Mouse (Mus musculus): ENCODE measurements around the gene Ly6g5b. TPM values are rescaled to one million over a fixed set of nuclear protein-coding genes. Genes with fewer than 3 reads are reported as not detected.

Gene Ly6g5b
- polyA plus RNA-seq, 1 experiment from 2014 or later = 0.85 TPM

- 82% methylated on average over 16 of the region's 16 CpGs for WGBS
- no peak for ATAC-seq
- peaks cover 15% of the 10 kb centered on the region; the same call in 1 of the 2 replicates for H3K4me1 ChIP-seq (replicated peaks)
- H3K4me2 ChIP-seq (replicated peaks) = no peak overlapping the region
- no peaks in the 10 kb centered on the region for H3K27me3 ChIP-seq (replicated peaks)
- no peaks in the 10 kb centered on the region for H3K9me3 ChIP-seq
- H3K9ac ChIP-seq = no peak overlapping the region
- no peaks in the 10 kb centered on the region for H3K36me3 ChIP-seq
- no peak overlapping the region for H3K27ac ChIP-seq
- no peak overlapping the region for H3K4me3 ChIP-seq (replicated peaks)
Measured at GRCm38 (mm10) chr17:35082841-35083576, 32.2 kb downstream of the Ly6g5b start.

- ATAC-seq = no peak
- WGBS = 80% methylated on average over 4 of the region's 4 CpGs
- Histone ChIP-seq H3K9ac (no peak overlapping the region), H3K27ac (no peak overlapping the region), H3K27me3 (replicated peaks) (no peaks in the 10 kb centered on the region), H3K36me3 (no peaks in the 10 kb centered on the region), H3K9me3 (no peaks in the 10 kb centered on the region), H3K4me2 (replicated peaks) (no peak overlapping the region), H3K4me1 (replicated peaks) (peaks cover 30% of the 10 kb centered on the region), H3K4me3 (replicated peaks) (no peak overlapping the region)
Measured at GRCm38 (mm10) chr17:35080710-35081109, 34.5 kb downstream of the Ly6g5b start.

- Histone ChIP-seq H3K4me1 (replicated peaks) (peaks cover 30% of the 10 kb centered on the region), H3K4me3 (replicated peaks) (no peak overlapping the region), H3K4me2 (replicated peaks) (no peak overlapping the region), H3K36me3 (no peaks in the 10 kb centered on the region), H3K9me3 (no peaks in the 10 kb centered on the region), H3K27me3 (replicated peaks) (no peaks in the 10 kb centered on the region), H3K27ac (peak overlapping the region; percentile 48; the same call in 1 of the 2 replicates), H3K9ac (no peak overlapping the region)
- ATAC-seq = peak; percentile 25
- WGBS = 34% methylated on average over 6 of the region's 6 CpGs
Measured at GRCm38 (mm10) chr17:35080248-35080647, 35.0 kb downstream of the Ly6g5b start.

GRCm38 (mm10) chr17:35079778-35080177 lies 35.5 kb downstream of the Ly6g5b start:
- no peak overlapping the region for H3K9ac ChIP-seq
- no peaks in the 10 kb centered on the region for H3K27me3 ChIP-seq (replicated peaks)
- H3K4me2 ChIP-seq (replicated peaks) = no peak overlapping the region
- H3K4me3 ChIP-seq (replicated peaks) = no peak overlapping the region
- peak overlapping the region; percentile 48; the same call in 1 of the 2 replicates for H3K27ac ChIP-seq
- peaks cover 30% of the 10 kb centered on the region for H3K4me1 ChIP-seq (replicated peaks)
- no peaks in the 10 kb centered on the region for H3K9me3 ChIP-seq
- no peaks in the 10 kb centered on the region for H3K36me3 ChIP-seq
- 42% methylated on average over 9 of the region's 9 CpGs for WGBS
- peak; percentile 87 for ATAC-seq

GRCm38 (mm10) chr17:35077786-35078233 lies 37.4 kb downstream of the Ly6g5b start, which contains the start of gene Ly6g6d:
TSS of gene Ly6g6d (minus strand) at chr17:35078065.
- Histone ChIP-seq H3K9ac (peak within 1 kb of the TSS; percentile 36; the same call in 1 of the 2 replicates), H3K4me3 (replicated peaks) (peak within 1 kb of the TSS; percentile 13; the same call in 1 of the 2 replicates), H3K36me3 (no peaks in the 10 kb centered on the region), H3K27ac (peak within 1 kb of the TSS; percentile 71), H3K27me3 (replicated peaks) (no peaks in the 10 kb centered on the region), H3K9me3 (no peaks in the 10 kb centered on the region), H3K4me1 (replicated peaks) (peaks cover 36% of the 10 kb centered on the region), H3K4me2 (replicated peaks) (peak within 1 kb of the TSS; percentile 55)
- peak; percentile 42; the same call in 1 of the 2 replicates for ATAC-seq
- WGBS = 13% methylated on average over 14 of the region's 14 CpGs

GRCm38 (mm10) chr17:35077285-35077684 lies 37.9 kb downstream of the Ly6g5b start:
- Histone ChIP-seq H3K36me3 (no peaks in the 10 kb centered on the region), H3K27ac (peak overlapping the region; percentile 71), H3K4me1 (replicated peaks) (peaks cover 36% of the 10 kb centered on the region), H3K27me3 (replicated peaks) (no peaks in the 10 kb centered on the region), H3K4me2 (replicated peaks) (peak overlapping the region; percentile 55), H3K9me3 (no peaks in the 10 kb centered on the region), H3K9ac (0 out of 2 replicates have a peak overlapping the region, but pooled peaks have one; percentile 36), H3K4me3 (replicated peaks) (peak overlapping the region; percentile 13; the same call in 1 of the 2 replicates)
- no peak for ATAC-seq
- 25% methylated on average over 2 of the region's 2 CpGs for WGBS

- H3K4me2 ChIP-seq (replicated peaks) = peak within 1 kb of the TSS; percentile 55
- ATAC-seq = no peak
- 28% methylated on average over 10 of the region's 10 CpGs for WGBS
- peak within 1 kb of the TSS; percentile 71 for H3K27ac ChIP-seq
- H3K27me3 ChIP-seq (replicated peaks) = no peaks in the 10 kb centered on the region
- H3K4me1 ChIP-seq (replicated peaks) = peaks cover 36% of the 10 kb centered on the region
- H3K9me3 ChIP-seq = no peaks in the 10 kb centered on the region
- H3K9ac ChIP-seq = peak within 1 kb of the TSS; percentile 36; the same call in 1 of the 2 replicates
- peak within 1 kb of the TSS; percentile 13; the same call in 1 of the 2 replicates for H3K4me3 ChIP-seq (replicated peaks)
- no peaks in the 10 kb centered on the region for H3K36me3 ChIP-seq
Measured at GRCm38 (mm10) chr17:35076507-35077176, 38.6 kb downstream of the Ly6g5b start, which contains the start of gene Ly6g6e. TSS of gene Ly6g6e (plus strand) at chr17:35076902.

- peak; percentile 45 for ATAC-seq
- H3K4me2 ChIP-seq (replicated peaks) = peak overlapping the region; percentile 47
Measured at GRCm38 (mm10) chr17:35074097-35074496, 41.1 kb downstream of the Ly6g5b start.

GRCm38 (mm10) chr17:35071454-35071853 lies 43.8 kb downstream of the Ly6g5b start:
- H3K4me1 ChIP-seq (replicated peaks) = peaks cover 12% of the 10 kb centered on the region
- H3K9me3 ChIP-seq = no peaks in the 10 kb centered on the region
- H3K4me3 ChIP-seq (replicated peaks) = no peak overlapping the region
- H3K9ac ChIP-seq = no peak overlapping the region
- H3K4me2 ChIP-seq (replicated peaks) = no peak overlapping the region
- H3K27me3 ChIP-seq (replicated peaks) = 0 out of 2 replicates have a peak, but pooled peaks cover 6% of the 10 kb centered on the region
- ATAC-seq = no peak
- H3K27ac ChIP-seq = no peak overlapping the region
- WGBS = 78% methylated on average over 9 of the region's 9 CpGs
- H3K36me3 ChIP-seq = no peaks in the 10 kb centered on the region

More at GRCm38 (mm10) chr17:35074097-35074496, 41.1 kb downstream of the Ly6g5b start:
- H3K9ac ChIP-seq = peak overlapping the region; percentile 15; the same call in 1 of the 2 replicates
- H3K4me3 ChIP-seq (replicated peaks) = peak overlapping the region; percentile 22
- H3K36me3 ChIP-seq = no peaks in the 10 kb centered on the region
- H3K27ac ChIP-seq = no peak overlapping the region
- H3K9me3 ChIP-seq = no peaks in the 10 kb centered on the region
- H3K4me1 ChIP-seq (replicated peaks) = peaks cover 26% of the 10 kb centered on the region
- no peaks in the 10 kb centered on the region for H3K27me3 ChIP-seq (replicated peaks)
- 33% methylated on average over 17 of the region's 17 CpGs for WGBS

GRCm38 (mm10) chr17:35070556-35071229 lies 44.5 kb downstream of the Ly6g5b start:
- Histone ChIP-seq H3K4me3 (replicated peaks) (no peak overlapping the region), H3K4me2 (replicated peaks) (no peak overlapping the region), H3K36me3 (no peaks in the 10 kb centered on the region), H3K9me3 (no peaks in the 10 kb centered on the region), H3K4me1 (replicated peaks) (peaks cover 12% of the 10 kb centered on the region; the same call in 1 of the 2 replicates), H3K9ac (no peak overlapping the region), H3K27ac (no peak overlapping the region), H3K27me3 (replicated peaks) (0 out of 2 replicates have a peak, but pooled peaks cover 6% of the 10 kb centered on the region)
- 44% methylated on average over 6 of the region's 6 CpGs for whole genome bisulfite sequencing
- no peak for ATAC-seq

GRCm38 (mm10) chr17:35068213-35068914 lies 46.9 kb downstream of the Ly6g5b start:
- 73% methylated on average over 17 of the region's 17 CpGs for WGBS
- Histone ChIP-seq H3K27me3 (replicated peaks) (0 out of 2 replicates have a peak, but pooled peaks cover 6% of the 10 kb centered on the region), H3K27ac (no peak overlapping the region), H3K9ac (no peak overlapping the region), H3K4me3 (replicated peaks) (no peak overlapping the region), H3K4me2 (replicated peaks) (no peak overlapping the region), H3K36me3 (no peaks in the 10 kb centered on the region), H3K4me1 (replicated peaks) (peaks cover 27% of the 10 kb centered on the region), H3K9me3 (no peaks in the 10 kb centered on the region)
- ATAC-seq = no peak
